Mouse (Mus musculus) heart, adult 9 months (tissue): ENCODE measurements at regions not wholly inside any gene's neighbourhood (a gene's known extent, or its start where the extent isn't known, plus 50 kb on each side); places are given as distances from the start of the nearest gene placed in this dataset.

ENCODE experiments used
- DNase-seq, 2 experiments: peaks; one replicate each; pipeline ENCODE4 v3.0.0; 2022; ENCODE audit warnings: low spot score in 2 of 2

DNA sequence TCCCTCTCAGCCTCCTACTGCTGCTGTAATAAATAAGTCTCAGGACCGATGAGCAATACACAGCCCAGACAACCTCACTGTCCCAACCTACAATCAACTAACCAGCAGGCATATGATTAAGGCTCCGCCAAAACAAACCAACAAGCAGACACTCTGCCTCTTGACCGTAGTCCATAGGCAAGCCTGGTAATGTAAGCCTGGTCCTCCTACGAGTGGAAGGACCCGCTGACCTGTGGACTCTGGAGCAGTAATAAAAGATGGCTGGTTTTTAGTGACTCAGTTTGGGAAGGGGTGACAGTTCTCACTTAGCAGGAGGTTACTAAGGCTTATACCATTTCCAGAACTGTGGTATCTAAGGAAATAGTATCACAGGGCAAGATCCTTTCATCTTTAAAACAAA lies 53.4 kb downstream of the Gm47996 start:
- DNase-seq, result no peak

DNA sequence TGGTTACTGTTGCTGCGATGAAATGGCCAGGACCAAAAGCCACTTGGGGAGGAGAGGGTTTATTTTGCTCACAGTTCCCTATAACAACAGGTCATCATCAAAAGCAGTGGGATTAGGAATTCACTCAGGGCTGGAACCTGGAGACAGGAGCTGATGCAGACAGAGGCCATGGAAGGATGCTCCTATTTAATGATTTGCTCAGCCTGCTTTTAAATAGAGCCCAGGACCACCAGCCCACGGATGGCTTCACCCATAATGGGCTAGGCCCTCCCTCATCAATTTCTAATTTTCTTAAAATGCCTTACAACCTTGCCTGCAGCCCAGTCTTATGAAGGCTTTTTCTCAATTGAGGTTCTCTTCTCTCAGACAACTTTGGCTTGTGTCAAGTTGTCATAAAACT lies 53.9 kb downstream of the Gm47996 start:
- no peak for DNase-seq

DNA sequence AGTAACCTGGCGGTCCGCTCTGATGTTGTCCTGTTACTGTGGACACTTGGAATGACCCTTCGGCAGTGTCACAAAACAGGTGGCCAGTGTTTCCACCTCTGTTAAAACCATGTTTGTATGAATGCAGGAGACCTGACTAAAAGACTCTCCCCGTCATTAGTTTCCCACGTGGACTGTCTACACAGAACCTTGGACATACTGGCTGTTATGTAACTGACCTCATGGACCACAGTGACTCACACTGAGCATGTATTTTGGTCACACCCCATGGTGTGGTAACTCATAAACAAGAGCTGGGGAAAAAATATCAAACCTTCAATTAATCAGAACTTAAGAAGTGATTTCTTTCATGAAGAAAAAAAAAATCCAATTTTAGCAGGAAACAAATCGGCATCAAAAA lies 54.9 kb downstream of the Gm47996 start:
- DNase-seq, result peak; percentile 38 to 42

DNA sequence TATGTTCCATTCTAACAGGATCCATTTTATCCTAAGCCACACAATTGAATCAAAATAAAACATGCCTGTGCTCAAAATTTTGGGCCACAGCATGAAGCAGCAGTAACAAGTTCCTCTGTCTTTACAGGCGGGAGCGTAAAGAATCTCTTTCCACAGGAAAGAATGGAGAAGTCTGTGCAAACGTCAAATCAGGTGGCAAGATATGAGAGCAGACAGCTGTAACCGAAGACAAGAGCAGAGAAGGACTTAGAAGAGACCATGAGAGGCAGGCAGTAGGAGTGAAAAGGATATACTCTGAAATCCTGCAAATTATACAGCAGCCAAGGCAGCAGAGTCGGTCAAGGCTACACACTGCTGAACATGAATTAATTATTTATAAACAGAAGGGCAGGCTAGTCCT lies 55.7 kb downstream of the Gm47996 start:
- DNase-seq, result no peak

DNA sequence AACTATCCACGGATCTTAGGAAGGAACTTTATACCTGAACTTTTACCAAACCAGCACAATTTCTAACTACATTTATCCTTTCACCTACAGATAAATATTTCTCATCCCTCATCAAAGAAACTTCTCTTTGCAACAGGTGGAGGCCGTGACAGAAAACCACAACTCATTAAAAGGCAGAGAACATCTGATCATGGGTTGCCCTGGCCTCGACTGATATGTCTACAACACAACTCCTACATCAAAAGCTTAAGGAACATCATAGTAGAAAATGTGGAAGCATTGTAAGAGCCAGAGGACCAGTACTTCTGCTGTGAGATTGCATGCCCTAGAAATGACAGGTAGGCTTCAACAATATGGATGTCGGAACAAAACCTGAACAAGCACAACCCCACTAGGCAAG lies 56.8 kb downstream of the Gm47996 start:
- no peak for DNase-seq

DNA sequence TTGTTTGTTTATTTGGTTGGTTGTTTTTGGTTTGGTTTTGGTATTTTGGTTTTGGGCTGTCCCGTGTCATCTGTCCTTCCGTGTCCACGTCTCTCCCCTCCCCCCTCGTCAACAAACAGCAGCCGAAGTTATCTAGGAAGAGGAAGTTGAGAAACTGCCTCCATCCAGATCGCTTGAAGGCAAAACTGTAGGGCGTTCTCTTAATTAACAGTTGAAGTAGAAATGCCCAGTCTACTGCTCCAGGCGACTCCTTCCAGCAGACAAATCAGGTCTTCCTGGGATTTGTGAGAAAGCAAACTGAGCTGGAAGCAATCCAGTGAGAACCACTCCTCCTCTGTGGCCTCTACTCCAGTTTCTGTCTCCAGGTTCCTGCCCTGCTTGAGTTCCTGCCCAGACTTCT lies 60.8 kb downstream of the Gm47996 start:
- DNase-seq, result peak in 1 of 2 experiments; percentile 7

DNA sequence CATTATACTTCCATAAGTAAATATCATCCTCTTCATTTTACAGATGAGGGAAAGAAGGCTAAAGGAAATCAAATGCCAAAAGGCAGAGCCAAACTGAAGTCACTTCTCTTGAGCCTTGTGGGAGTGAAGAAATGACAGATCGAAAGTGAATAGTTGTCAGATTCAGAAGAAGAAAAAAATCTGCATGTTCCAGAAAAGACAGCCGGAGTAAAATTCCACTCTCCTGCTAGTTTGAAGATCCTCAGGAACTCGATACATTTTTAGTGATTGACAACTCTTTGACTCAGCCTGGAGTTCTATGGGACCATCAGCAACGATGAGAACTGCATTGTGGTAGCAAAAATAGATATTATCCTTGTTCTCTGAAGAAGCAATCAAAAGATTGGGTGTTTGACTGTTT lies 64.4 kb downstream of the Gm47996 start:
- DNase-seq, result no peak

DNA sequence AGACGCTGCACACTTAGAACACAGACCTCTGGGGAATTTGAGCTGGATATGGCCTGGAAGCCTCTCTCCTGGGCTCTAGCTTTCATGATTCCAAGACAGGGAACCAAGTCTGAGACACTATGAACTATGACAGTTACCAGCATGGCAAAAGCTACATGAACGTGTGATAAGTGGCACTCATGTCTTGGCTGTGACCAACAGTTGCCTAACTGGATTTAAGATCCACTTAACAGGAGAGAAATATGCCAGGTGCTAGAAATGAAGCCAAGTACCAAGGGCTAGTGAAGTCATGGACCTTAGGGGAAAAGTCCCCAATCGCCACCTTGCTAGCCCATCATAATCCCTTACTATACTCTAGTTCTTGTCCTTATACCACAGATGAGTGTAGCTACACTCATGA lies 65.7 kb downstream of the Gm47996 start:
- DNase-seq, result no peak

DNA sequence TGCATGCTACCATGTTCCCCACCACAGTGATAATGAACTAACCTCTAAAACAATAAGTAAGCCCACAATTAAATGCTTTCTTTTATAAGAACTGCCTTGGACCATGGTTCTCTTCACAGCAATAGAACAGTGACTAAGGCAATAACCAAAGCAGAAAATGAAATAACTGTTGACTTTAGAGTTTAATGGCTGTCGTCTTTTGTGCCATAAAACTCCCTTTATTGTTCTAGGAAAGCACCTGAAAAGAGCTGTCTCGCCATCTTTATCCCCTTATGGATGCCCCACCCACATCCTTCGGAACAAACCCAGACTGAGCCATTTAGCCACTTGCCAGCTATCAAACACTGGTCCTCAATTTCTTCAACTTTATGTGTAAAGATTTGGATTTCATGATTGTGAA lies 64.3 kb upstream of the Ivns1abp start:
- DNase-seq, result no peak

DNA sequence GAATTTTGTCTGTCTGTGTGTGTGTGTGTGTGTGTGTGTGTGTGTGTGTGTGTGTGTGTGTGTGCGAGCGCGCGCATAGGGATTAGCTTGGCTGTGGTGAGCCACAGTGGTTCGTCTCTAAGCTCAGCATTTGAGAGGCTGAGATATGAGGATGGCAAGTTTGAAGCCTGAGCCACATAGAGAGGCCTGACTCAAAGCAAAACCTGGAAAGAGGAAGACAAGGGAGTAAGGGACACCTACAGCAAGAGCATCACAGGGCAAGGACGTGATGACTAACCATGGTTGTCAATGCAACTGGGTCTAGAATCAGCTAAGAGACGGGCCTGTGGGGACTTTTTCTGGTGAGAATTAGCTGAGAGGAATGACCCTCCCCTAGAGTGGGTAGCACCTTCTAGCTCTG lies 59.2 kb upstream of the Ivns1abp start:
- no peak for DNase-seq

DNA sequence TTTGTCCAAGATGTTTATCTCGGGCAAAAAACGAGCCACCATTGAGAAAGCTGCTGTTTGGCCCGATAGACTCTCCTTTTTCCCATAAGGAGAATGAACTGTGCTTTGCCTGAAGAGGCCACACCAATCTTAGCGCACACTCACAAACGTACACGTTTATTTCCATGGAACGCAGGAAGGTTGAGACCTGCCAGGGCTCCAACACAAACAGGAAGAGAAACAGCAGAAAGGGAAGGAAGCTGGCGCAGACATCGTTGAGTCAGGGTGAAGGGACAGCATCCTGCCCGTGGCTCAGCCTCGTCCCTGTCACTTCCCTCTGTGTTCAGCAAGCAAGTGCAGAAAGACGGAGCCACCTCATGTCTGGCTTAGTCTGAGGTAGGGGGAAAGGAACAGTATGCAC lies 56.8 kb upstream of the Ivns1abp start:
- DNase-seq, result peak; percentile 56 to 66

DNA sequence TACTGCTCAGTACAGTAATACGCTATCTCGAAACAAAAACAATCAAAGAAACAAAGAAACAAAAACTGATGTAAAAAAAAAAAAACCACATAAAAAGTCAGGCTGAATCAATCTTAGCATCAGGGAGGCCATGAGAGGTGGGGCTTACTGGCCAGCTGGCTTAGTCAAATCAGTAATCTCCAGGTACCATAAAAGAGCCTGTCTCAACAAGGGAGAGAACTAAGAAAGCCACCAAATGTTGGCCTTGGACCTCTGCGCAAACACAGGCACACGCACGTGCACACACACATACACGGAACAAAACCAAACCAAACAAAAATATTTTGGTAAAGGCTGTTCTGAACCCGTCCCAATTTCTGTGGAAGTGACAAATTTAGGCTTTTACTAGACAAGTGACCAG lies 55.2 kb upstream of the Ivns1abp start:
- no peak for DNase-seq

DNA sequence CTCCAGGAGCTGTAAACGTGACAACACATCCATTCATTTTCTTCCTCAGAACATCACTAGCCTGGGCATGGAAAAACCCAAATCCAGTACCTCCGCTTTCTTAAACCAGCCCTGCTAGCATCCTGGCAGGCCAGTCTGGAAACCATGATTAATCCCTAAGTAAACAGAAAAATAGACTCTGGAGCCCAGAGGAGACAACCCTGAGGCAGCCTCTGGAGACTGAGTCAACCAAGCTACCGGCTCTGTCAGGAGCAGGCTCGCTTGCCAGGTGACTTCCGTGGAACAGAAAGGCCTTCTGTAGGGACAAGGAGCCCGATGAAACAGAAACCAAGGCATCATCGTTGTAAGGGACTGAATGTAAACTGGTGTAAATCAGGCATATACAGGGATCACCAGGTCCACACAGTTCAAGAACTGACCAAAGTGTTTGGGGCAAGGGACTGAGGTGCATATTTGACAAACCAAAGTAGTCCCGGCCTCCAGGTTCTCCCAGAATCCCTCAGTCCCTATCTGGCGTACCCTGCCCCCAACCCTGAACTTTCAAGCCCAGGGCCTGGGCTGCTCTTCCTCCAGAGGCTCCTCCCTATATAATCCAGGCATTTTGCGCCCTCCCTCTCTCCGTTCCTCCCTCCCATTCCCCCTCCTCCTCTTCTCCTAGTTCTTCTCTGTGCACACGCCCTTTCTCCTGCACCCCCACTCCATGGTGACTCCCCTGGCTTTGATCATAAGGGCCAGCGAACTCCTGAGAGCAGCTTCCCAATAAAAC lies 54.6 kb upstream of the Ivns1abp start:
- peak in 1 of 2 experiments; percentile 15 for DNase-seq

DNA sequence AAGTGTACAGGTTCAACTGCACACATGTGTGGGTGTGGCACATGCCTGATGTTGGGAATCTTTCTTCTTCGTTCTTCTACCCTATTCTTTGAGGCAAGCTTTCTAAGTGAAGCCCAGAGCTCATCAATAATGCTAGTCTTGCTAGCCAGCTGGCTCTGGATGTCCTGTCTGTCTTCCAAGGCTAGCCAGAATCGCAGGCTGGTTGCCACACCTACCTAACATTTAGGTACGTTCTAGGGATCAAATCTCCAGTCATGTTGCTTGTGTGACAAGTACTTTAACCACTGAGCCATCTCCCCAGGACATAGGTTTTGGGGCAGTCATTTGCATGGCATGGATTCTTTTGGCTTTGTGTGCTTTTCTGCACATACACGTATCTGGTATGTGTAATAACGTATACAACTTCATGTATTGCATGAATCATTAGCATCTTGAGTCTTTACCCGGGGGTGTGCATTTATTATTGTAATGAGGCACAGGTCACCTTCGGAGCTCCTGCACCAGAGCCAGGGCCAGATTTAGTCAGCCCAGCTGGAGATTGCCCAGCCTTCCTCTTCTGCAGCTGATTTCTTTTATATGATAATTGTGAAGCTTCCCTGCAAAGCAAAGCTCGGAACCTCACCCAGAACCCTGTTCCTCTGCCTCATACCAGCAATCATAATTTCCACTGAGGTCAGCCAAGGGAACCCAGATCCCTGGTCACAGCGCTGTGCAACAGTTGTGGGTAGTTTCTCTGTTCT lies 50.8 kb upstream of the Ivns1abp start:
- DNase-seq, result no peak
